Mouse (Mus musculus): ENCODE results near the gene Fuca1.
A peak's percentile ranks its signal among the peaks of the same experiment; 100 is the strongest.

Fuca1 gene

DNA sequence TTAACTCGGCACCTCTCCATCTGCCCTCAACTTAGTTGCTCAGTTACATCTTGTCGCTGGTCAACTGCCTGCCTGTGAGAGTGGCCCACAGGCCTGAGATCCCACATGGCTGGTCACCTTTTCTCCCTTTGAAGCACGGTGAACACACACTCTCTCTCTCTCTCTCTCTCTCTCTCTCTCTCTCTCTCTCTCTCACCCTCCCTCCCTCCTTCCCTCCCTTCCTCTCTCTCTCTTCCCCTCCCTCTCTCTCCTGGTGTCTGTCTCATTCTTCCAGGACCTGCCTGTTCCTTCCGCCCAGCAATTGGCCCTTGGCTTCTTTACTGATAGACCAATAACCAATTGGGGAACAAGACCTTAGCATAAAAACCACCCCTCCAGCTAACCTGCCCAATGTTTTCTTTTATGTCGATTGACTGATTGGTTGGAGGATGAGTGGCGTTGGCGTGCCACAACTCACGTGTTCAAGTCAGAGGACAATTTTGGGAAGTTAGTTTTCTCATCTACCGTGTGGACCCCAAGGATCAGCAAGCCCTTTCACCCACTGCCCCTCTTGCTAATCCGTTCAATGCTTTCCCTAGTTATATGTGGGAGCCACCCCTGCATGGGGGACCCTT, 5.8 kb downstream of the Fuca1 start:
- DNase-seq: no peak

DNA sequence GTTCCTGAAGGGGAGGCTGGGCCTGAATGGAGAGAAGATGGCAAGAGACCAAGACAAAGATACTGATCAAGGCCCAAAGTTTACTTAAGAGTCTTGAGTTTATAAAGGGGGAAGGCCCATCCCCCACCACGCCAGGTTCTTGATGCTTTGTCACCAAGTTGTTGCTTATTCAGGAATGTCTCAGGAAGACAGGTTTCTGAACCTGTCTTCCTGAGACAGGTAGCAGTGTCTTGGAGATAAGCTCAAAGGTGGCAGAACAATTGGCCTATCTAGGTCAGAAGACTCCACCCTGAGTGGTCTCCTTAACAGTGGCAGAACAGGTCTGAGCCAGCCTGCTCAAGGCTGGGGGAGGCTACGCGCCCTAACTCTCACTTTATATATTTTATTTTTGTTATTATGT, 6.3 kb downstream of the Fuca1 start:
- no peak for DNase-seq

DNA sequence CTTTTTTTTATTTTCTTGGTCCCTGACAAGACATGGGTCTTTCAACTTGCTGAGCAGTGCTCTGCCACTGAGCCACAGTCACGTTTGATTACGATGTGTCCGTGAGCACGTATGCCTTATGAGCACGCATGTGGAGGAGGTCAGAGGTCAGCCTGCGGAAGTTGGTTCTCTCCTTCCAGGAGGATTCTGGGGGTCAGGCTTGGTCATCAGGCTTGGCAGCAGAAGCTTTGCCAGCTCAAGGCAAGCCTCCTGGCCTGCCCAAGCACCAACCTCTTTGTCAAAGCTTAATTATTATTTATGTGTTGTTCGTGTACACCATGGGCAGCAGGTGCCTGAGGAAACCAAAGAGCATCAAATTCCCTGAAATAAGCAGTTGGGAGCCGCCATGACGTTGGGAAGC, 7.8 kb downstream of the Fuca1 start:
- no peak for DNase-seq

DNA sequence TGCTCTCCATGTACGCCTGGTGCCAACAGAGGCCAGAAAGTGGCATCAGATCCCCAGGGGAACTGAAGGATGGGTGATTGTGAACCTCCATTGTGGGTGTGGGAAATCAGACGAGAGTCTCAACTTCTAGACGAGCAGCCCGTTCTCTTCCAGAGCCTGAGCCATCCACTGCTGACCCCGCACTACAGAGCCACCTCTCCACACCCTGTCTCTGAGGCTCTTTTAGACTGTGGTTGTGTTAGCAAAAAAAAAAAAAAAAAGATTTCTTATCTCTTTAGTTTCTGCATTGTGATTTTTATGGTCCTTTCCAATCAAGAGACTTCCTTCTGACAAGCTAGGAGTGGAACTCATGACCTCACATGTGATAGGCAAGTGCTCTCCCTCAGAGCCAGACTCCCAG, 8.9 kb downstream of the Fuca1 start:
- DNase-seq: no peak

- no peak for DNase-seq
Measured at GRCm38 (mm10) chr4:135929828-135930227, 9.3 kb downstream of the Fuca1 start.

DNA sequence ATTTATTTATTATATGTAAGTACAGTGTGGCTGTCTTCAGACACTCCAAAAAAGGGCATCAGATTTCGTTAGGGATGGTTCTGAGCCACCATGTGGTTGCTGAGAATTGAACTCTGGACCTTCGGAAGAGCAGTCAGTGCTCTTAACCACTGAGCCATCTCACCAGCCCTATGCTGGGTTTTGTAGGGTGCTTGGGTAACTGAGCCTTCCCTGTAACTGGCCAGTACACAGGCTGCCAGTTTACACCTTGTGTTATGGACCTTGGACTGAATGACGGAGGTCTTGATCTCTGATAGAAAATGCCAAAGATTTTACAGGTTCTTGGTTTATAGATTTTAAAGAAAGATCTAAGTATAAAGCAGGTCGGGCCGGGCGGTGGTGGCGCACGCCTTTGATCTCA, 9.7 kb downstream of the Fuca1 start:
- DNase-seq: no peak

DNA sequence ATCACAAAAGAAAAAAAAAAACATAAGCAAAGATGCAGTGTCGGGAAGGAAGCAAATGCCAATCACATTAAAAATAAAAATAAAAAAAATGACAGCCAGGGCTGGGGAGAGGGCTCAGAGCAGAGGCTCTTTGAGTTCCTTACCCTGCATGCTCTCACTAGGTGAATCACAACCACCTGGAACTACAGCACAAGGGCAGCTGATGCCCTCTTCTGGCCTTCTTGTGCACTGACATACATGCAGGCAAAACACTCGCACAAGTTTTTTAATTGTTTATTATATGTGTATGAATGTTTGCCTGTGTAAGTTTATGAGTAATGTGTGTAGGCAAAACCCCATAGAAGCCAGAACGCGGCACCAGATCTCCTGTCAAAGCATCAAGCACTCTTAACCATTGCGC, 11.3 kb downstream of the Fuca1 start:
- DNase-seq: peak; percentile 63 to 67

- no peak for DNase-seq
Measured at GRCm38 (mm10) chr4:135934708-135935500, 14.4 kb downstream of the Fuca1 start.

GRCm38 (mm10) chr4:135935502-135935901, 15.0 kb downstream of the Fuca1 start:
- no peak for DNase-seq

DNA sequence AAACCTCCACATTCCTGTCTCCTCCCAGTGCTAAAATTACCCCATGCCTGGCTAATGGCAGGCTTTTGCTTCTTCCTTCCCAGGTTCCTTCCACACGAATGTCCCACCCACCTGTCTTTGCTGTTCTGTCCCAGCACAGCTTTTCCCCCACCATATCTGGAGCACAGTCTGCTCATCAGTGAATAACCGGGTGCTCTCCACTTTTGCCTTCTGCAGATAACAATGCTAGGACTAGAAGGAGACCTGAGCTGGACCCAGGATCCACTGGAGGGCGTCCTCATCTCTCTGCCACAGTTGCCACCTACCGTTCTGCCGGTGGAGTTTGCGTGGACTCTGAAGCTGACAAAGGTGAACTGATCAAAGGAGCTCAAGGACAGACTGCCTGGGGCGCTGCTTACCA, 18.3 kb downstream of the Fuca1 start:
- DNase-seq: no peak

- DNase-seq: peak; percentile 56
Measured at GRCm38 (mm10) chr4:135941026-135941425, 20.5 kb downstream of the Fuca1 start.

DNA sequence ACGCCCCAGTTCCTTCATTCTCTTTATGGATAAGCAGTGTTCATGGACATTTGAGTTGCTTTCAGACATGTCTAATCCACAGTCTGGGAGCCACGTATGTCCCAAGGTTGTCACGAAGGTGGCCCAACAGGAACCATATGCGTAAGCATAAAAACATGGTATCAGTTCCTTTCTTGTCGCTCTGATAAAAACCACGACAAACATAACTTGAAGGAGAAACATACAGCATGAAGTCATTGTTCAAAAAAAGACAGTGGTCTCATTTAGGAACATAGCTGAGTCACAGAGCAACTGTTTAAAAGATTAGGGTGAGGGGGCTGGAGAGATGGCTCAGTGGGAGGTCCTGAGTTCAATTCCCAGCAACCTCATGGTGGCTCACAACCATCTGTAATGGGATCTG, 21.7 kb downstream of the Fuca1 start:
- DNase-seq: peak; percentile 22 to 26

DNA sequence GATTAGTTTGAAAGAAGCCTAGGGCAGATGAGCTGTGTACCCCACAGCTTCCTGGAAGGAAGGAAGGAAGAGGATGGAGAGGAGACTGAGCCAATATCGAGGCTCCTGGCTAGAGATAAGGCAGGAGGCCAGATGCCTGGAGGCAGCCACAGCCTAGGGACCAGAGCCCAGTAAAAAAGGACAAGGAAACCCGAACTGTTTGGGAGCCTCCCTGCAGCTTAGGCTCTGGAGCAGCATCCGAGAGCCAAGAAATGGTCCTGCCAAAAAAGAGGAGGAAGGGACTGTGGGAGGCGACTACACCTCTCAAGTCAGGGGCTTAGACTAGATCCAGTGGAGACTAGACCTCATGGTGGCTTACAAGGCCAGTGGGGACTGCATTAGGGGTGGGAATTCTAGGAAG, 22.9 kb downstream of the Fuca1 start:
- DNase-seq: no peak

- no peak for DNase-seq
Measured at GRCm38 (mm10) chr4:135945706-135946105, 25.2 kb downstream of the Fuca1 start.

GRCm38 (mm10) chr4:135946278-135946658, 25.7 kb downstream of the Fuca1 start, which contains the start of gene Hmgcl:
Gene Hmgcl (plus strand): TSS chr4:135946448.
- DNase-seq: peak; percentile 96 to 97

GRCm38 (mm10) chr4:135946659-135947301, 26.2 kb downstream of the Fuca1 start:
- DNase-seq: peak in 1 of 2 experiments; percentile 16

GRCm38 (mm10) chr4:135948142-135948541, 27.6 kb downstream of the Fuca1 start:
- DNase-seq: peak in 1 of 2 experiments; percentile 15

DNA sequence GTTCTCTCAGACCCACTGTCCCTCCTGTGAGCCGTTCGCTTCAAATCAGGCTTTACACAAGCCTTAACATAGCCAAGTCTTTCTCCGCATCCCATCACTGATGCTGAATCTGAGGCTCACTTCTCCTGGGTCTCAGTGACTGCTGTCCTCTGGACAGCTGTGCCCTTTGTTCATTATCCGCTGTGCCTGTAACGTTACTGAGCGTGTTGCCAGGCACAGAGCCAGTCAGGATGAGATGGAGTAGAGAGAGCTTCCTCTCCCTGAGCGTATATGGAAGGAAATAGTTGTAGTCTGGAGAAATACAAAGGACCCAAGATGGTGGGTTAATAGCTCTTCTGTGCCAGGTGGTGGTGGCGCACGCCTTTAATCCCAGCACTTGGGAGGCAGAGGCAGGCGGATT, 28.9 kb downstream of the Fuca1 start:
- DNase-seq: no peak

DNA sequence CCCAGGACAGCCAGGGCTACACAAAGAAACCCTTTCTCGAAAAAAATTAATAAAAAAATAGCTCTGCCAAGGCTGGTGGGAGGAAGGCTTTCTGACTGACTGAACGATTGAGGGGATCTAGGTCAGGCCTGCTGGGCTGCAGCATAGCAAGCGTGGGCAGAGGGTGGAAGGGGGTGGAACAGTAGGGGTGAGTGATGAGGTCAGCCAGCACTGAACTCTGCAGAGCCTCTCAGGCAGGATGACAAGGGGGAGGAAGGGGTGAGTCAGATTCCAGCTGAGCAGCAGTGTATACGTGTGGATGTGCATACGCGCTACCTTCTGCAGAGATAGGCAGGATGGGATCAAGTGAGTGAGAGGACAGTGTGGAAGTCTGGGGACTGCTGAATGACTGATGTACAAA, 29.4 kb downstream of the Fuca1 start:
- no peak for DNase-seq

- DNase-seq: no peak
Measured at GRCm38 (mm10) chr4:135950365-135950764, 29.8 kb downstream of the Fuca1 start.

GRCm38 (mm10) chr4:135951505-135951904, 31.0 kb downstream of the Fuca1 start:
- peak; percentile 60 to 65 for DNase-seq

GRCm38 (mm10) chr4:135953179-135953578, 32.6 kb downstream of the Fuca1 start:
- no peak for DNase-seq

DNA sequence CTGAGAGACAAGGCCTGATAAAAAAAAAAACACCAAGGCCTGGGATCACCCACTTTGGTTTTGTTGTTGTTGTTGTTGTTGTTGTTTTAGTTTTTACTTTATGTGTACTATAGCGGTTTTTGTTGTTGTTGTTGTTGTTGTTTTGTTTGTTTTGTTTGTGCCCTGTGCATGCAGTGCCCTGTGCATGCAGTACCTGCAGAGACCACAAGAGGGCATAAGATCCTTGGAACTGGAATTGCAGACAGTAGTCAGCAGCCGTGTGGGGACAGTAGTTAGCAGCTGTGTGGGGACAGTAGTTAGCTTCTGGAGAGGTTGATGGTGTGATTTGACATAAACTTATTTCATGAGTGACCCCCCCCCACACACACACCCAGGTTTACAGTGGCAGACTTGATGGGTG, 33.7 kb downstream of the Fuca1 start:
- peak; percentile 89 for DNase-seq

DNA sequence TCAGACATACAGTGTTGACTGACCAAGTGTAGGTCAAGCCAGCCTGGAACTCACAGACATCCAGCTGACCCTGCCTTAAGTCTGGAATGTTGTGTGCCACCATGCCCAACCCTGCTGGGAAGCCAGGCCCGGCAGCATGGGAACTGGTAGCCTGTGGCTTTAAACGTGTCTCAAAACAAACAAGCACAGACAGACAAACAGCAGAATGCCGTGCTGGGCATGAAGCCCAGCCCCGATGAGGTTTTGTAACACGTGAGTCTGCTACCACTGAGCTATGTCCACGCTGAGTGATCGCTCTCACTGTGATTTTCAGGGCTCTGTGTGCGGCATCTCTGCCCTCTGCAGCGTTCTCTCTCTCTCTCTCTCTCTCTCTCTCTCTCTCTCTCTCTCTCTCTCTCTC, 35.4 kb downstream of the Fuca1 start:
- DNase-seq: no peak

Measured in B cell, adult 2 months (primary cell).